Mouse (Mus musculus): ENCODE results near the gene Agrp. TPM values are rescaled to one million over a fixed set of nuclear protein-coding genes. Genes with fewer than 3 reads are reported as not detected.
"Not testable (repeated sequence)": the region's sequence is repeated elsewhere in the genome, so short reads cannot be mapped to it uniquely, and the experiment has no call there.

The Agrp gene
- polyA plus RNA-seq, 1 experiment: not detected

GRCm38 (mm10) chr8:105605491-105606188, 31.6 kb downstream of the Agrp start:
- Histone ChIP-seq H3K4me3 (ENCODE audit: low read depth, low read length) (peak overlapping the region; percentile 91), H3K9me3 (replicated peaks; ENCODE audit: control insufficient read depth, insufficient read depth, low read length, poor library complexity, severe bottlenecking) (no peaks in the 10 kb centered on the region), H3K9ac (ENCODE audit: low read depth, poor library complexity, severe bottlenecking) (peak overlapping the region; percentile 87), H3K36me3 (ENCODE audit: control insufficient read depth, insufficient read depth, low read length, poor library complexity, severe bottlenecking) (no peaks in the 10 kb centered on the region), H3K27ac (ENCODE audit: insufficient read depth, low read length) (no peak overlapping the region), H3K4me1 (ENCODE audit: control insufficient read depth, insufficient read depth, low read length) (peaks cover 4% of the 10 kb centered on the region), H3K27me3 (ENCODE audit: control insufficient read depth, insufficient read depth, low read length, poor library complexity, severe bottlenecking) (no peaks in the 10 kb centered on the region)
- TF ChIP-seq CTCF (IDR thresholded peaks at IDR 0.05; ENCODE audit: low read depth, low read length): no peak
- no peak for TF ChIP-seq EP300 (IDR thresholded peaks at IDR 0.05; ENCODE audit: insufficient read depth, low read depth, low read length)
- no peak for TF ChIP-seq POLR2A (IDR thresholded peaks at IDR 0.05; ENCODE audit: insufficient read depth, low read length)

GRCm38 (mm10) chr8:105604804-105605381, 32.3 kb downstream of the Agrp start, which contains the start of gene Ripor1:
Gene Ripor1, plus strand, starts transcription at chr8:105605255.
- H3K4me3 ChIP-seq (ENCODE audit: low read depth, low read length): peak within 1 kb of the TSS; percentile 91
- no peaks in the 10 kb centered on the region for H3K36me3 ChIP-seq (ENCODE audit: control insufficient read depth, insufficient read depth, low read length, poor library complexity, severe bottlenecking)
- H3K9ac ChIP-seq (ENCODE audit: low read depth, poor library complexity, severe bottlenecking): peak within 1 kb of the TSS; percentile 87
- H3K9me3 ChIP-seq (replicated peaks; ENCODE audit: control insufficient read depth, insufficient read depth, low read length, poor library complexity, severe bottlenecking): no peaks in the 10 kb centered on the region
- H3K27ac ChIP-seq (ENCODE audit: insufficient read depth, low read length): no peak within 1 kb of the TSS
- peaks cover 4% of the 10 kb centered on the region for H3K4me1 ChIP-seq (ENCODE audit: control insufficient read depth, insufficient read depth, low read length)
- H3K27me3 ChIP-seq (ENCODE audit: control insufficient read depth, insufficient read depth, low read length, poor library complexity, severe bottlenecking): no peaks in the 10 kb centered on the region
- TF ChIP-seq CTCF (IDR thresholded peaks at IDR 0.05; ENCODE audit: low read depth, low read length): peak; percentile 50
- no peak for TF ChIP-seq EP300 (IDR thresholded peaks at IDR 0.05; ENCODE audit: insufficient read depth, low read depth, low read length)
- peak; percentile 48 for TF ChIP-seq POLR2A (IDR thresholded peaks at IDR 0.05; ENCODE audit: insufficient read depth, low read length)

- H3K4me3 ChIP-seq (ENCODE audit: low read depth, low read length); H3K27ac ChIP-seq (ENCODE audit: insufficient read depth, low read length); H3K36me3 ChIP-seq (ENCODE audit: control insufficient read depth, insufficient read depth, low read length, poor library complexity, severe bottlenecking); H3K9ac ChIP-seq (ENCODE audit: low read depth, poor library complexity, severe bottlenecking); H3K27me3 ChIP-seq (ENCODE audit: control insufficient read depth, insufficient read depth, low read length, poor library complexity, severe bottlenecking); H3K4me1 ChIP-seq (ENCODE audit: control insufficient read depth, insufficient read depth, low read length); H3K9me3 ChIP-seq (replicated peaks; ENCODE audit: control insufficient read depth, insufficient read depth, low read length, poor library complexity, severe bottlenecking): not testable (repeated sequence)
These were observed 34.7 kb downstream of the Agrp start for GRCm38 (mm10) chr8:105602540-105602939.

GRCm38 (mm10) chr8:105601301-105601700, 35.9 kb downstream of the Agrp start:
- H3K9me3 ChIP-seq (replicated peaks; ENCODE audit: control insufficient read depth, insufficient read depth, low read length, poor library complexity, severe bottlenecking): no peaks in the 10 kb centered on the region
- H3K27ac ChIP-seq (ENCODE audit: insufficient read depth, low read length): no peak overlapping the region
- no peaks in the 10 kb centered on the region for H3K4me1 ChIP-seq (ENCODE audit: control insufficient read depth, insufficient read depth, low read length)
- no peaks in the 10 kb centered on the region for H3K36me3 ChIP-seq (ENCODE audit: control insufficient read depth, insufficient read depth, low read length, poor library complexity, severe bottlenecking)
- no peaks in the 10 kb centered on the region for H3K27me3 ChIP-seq (ENCODE audit: control insufficient read depth, insufficient read depth, low read length, poor library complexity, severe bottlenecking)
- no peak overlapping the region for H3K9ac ChIP-seq (ENCODE audit: low read depth, poor library complexity, severe bottlenecking)
- TF ChIP-seq CTCF (IDR thresholded peaks at IDR 0.05; ENCODE audit: low read depth, low read length): no peak
- no peak for TF ChIP-seq POLR2A (IDR thresholded peaks at IDR 0.05; ENCODE audit: insufficient read depth, low read length)
- TF ChIP-seq EP300 (IDR thresholded peaks at IDR 0.05; ENCODE audit: insufficient read depth, low read depth, low read length): no peak
- H3K4me3 ChIP-seq (ENCODE audit: low read depth, low read length): no peak overlapping the region

- Histone ChIP-seq H3K9ac (ENCODE audit: low read depth, poor library complexity, severe bottlenecking) (no peak overlapping the region), H3K4me1 (ENCODE audit: control insufficient read depth, insufficient read depth, low read length) (no peaks in the 10 kb centered on the region), H3K9me3 (replicated peaks; ENCODE audit: control insufficient read depth, insufficient read depth, low read length, poor library complexity, severe bottlenecking) (no peaks in the 10 kb centered on the region), H3K27ac (ENCODE audit: insufficient read depth, low read length) (no peak overlapping the region), H3K4me3 (ENCODE audit: low read depth, low read length) (no peak overlapping the region), H3K27me3 (ENCODE audit: control insufficient read depth, insufficient read depth, low read length, poor library complexity, severe bottlenecking) (no peaks in the 10 kb centered on the region), H3K36me3 (ENCODE audit: control insufficient read depth, insufficient read depth, low read length, poor library complexity, severe bottlenecking) (no peaks in the 10 kb centered on the region)
- no peak for TF ChIP-seq POLR2A (IDR thresholded peaks at IDR 0.05; ENCODE audit: insufficient read depth, low read length)
- TF ChIP-seq CTCF (IDR thresholded peaks at IDR 0.05; ENCODE audit: low read depth, low read length): no peak
- no peak for TF ChIP-seq EP300 (IDR thresholded peaks at IDR 0.05; ENCODE audit: insufficient read depth, low read depth, low read length)
These were observed 38.4 kb downstream of the Agrp start for GRCm38 (mm10) chr8:105598777-105599176.

GRCm38 (mm10) chr8:105596362-105597034, 40.7 kb downstream of the Agrp start:
- Histone ChIP-seq H3K36me3 (ENCODE audit: control insufficient read depth, insufficient read depth, low read length, poor library complexity, severe bottlenecking) (no peaks in the 10 kb centered on the region), H3K4me3 (ENCODE audit: low read depth, low read length) (peak overlapping the region; percentile 9), H3K4me1 (ENCODE audit: control insufficient read depth, insufficient read depth, low read length) (no peaks in the 10 kb centered on the region), H3K9me3 (replicated peaks; ENCODE audit: control insufficient read depth, insufficient read depth, low read length, poor library complexity, severe bottlenecking) (no peaks in the 10 kb centered on the region), H3K27me3 (ENCODE audit: control insufficient read depth, insufficient read depth, low read length, poor library complexity, severe bottlenecking) (no peaks in the 10 kb centered on the region), H3K27ac (ENCODE audit: insufficient read depth, low read length) (peak overlapping the region; percentile 36), H3K9ac (ENCODE audit: low read depth, poor library complexity, severe bottlenecking) (0 out of 2 replicates have a peak overlapping the region, but pooled peaks have one; percentile 0)
- peak; percentile 81 for TF ChIP-seq CTCF (IDR thresholded peaks at IDR 0.05; ENCODE audit: low read depth, low read length)
- no peak for TF ChIP-seq EP300 (IDR thresholded peaks at IDR 0.05; ENCODE audit: insufficient read depth, low read depth, low read length)
